Mouse (Mus musculus): ENCODE measurements at regions not wholly inside any gene's neighbourhood (a gene's known extent, or its start where the extent isn't known, plus 50 kb on each side); places are given as distances from the start of the nearest gene placed in this dataset.
"Not testable (repeated sequence)": the region's sequence is repeated elsewhere in the genome, so short reads cannot be mapped to it uniquely, and the experiment has no call there.

GRCm38 (mm10) chr1:4622408-4622807 lies 185.3 kb upstream of the Gm37988 start:
- Histone ChIP-seq H3K27ac (ENCODE audit: low read depth, low read length) (no peak overlapping the region), H3K9ac (replicated peaks; ENCODE audit: low read length, poor library complexity, severe bottlenecking) (no peak overlapping the region), H3K4me1 (ENCODE audit: insufficient read depth, low read length) (no peaks in the 10 kb centered on the region), H3K9me3 (ENCODE audit: low read length) (no peaks in the 10 kb centered on the region), H3K36me3 (ENCODE audit: insufficient read depth, low read length) (no peaks in the 10 kb centered on the region), H3K4me2 (ENCODE audit: low read depth, low read length, poor library complexity, severe bottlenecking) (no peak overlapping the region), H3K27me3 (ENCODE audit: insufficient read depth, low read length) (no peaks in the 10 kb centered on the region), H3K4me3 (ENCODE audit: low read depth, low read length) (no peak overlapping the region)
- 61% methylated on average over 5 of the region's 5 CpGs for WGBS
- no peak for ATAC-seq (ENCODE audit: low FRiP score)
- no peak for TF ChIP-seq CTCF (IDR thresholded peaks at IDR 0.05)
- DNase-seq (ENCODE audit: low spot score): no peak

- no peak overlapping the region for H3K4me3 ChIP-seq (ENCODE audit: low read depth, low read length)
- H3K27me3 ChIP-seq (ENCODE audit: insufficient read depth, low read length): no peaks in the 10 kb centered on the region
- H3K27ac ChIP-seq (ENCODE audit: low read depth, low read length): no peak overlapping the region
- no peaks in the 10 kb centered on the region for H3K36me3 ChIP-seq (ENCODE audit: insufficient read depth, low read length)
- WGBS: 79% methylated on average over 2 of the region's 2 CpGs
- no peaks in the 10 kb centered on the region for H3K4me1 ChIP-seq (ENCODE audit: insufficient read depth, low read length)
- no peak for TF ChIP-seq CTCF (IDR thresholded peaks at IDR 0.05)
- no peak for ATAC-seq (ENCODE audit: low FRiP score)
- H3K9me3 ChIP-seq (ENCODE audit: low read length): no peaks in the 10 kb centered on the region
- H3K4me2 ChIP-seq (ENCODE audit: low read depth, low read length, poor library complexity, severe bottlenecking): no peak overlapping the region
- no peak overlapping the region for H3K9ac ChIP-seq (replicated peaks; ENCODE audit: low read length, poor library complexity, severe bottlenecking)
- no peak for DNase-seq (ENCODE audit: low spot score)
Measured at GRCm38 (mm10) chr1:4623268-4623667, 184.4 kb upstream of the Gm37988 start.

GRCm38 (mm10) chr1:4653937-4654336 lies 153.8 kb upstream of the Gm37988 start:
- no peak overlapping the region for H3K4me3 ChIP-seq (ENCODE audit: low read depth, low read length)
- H3K4me2 ChIP-seq (ENCODE audit: low read depth, low read length, poor library complexity, severe bottlenecking): no peak overlapping the region
- DNase-seq (ENCODE audit: low spot score) (no peak), ATAC-seq (ENCODE audit: low FRiP score) (no peak)
- H3K4me1 ChIP-seq (ENCODE audit: insufficient read depth, low read length): no peaks in the 10 kb centered on the region
- TF ChIP-seq CTCF (IDR thresholded peaks at IDR 0.05): no peak
- H3K27me3 ChIP-seq (ENCODE audit: insufficient read depth, low read length): no peaks in the 10 kb centered on the region
- H3K9ac ChIP-seq (replicated peaks; ENCODE audit: low read length, poor library complexity, severe bottlenecking): no peak overlapping the region
- WGBS: 57% methylated on average over 7 of the region's 7 CpGs
- H3K36me3 ChIP-seq (ENCODE audit: insufficient read depth, low read length): no peaks in the 10 kb centered on the region
- no peaks in the 10 kb centered on the region for H3K9me3 ChIP-seq (ENCODE audit: low read length)
- no peak overlapping the region for H3K27ac ChIP-seq (ENCODE audit: low read depth, low read length)

- H3K4me3 ChIP-seq (ENCODE audit: low read depth, low read length): no peak overlapping the region
- H3K9me3 ChIP-seq (ENCODE audit: low read length): no peaks in the 10 kb centered on the region
- H3K27me3 ChIP-seq (ENCODE audit: insufficient read depth, low read length): no peaks in the 10 kb centered on the region
- no peak for TF ChIP-seq CTCF (IDR thresholded peaks at IDR 0.05)
- ATAC-seq (ENCODE audit: low FRiP score) (no peak), DNase-seq (ENCODE audit: low spot score) (no peak)
- no peaks in the 10 kb centered on the region for H3K36me3 ChIP-seq (ENCODE audit: insufficient read depth, low read length)
- no peak overlapping the region for H3K9ac ChIP-seq (replicated peaks; ENCODE audit: low read length, poor library complexity, severe bottlenecking)
- H3K4me2 ChIP-seq (ENCODE audit: low read depth, low read length, poor library complexity, severe bottlenecking): no peak overlapping the region
- no peaks in the 10 kb centered on the region for H3K4me1 ChIP-seq (ENCODE audit: insufficient read depth, low read length)
- no peak overlapping the region for H3K27ac ChIP-seq (ENCODE audit: low read depth, low read length)
Measured at GRCm38 (mm10) chr1:4655252-4655651, 152.4 kb upstream of the Gm37988 start.

- no peak for DNase-seq (ENCODE audit: low spot score)
- Histone ChIP-seq H3K9ac (replicated peaks; ENCODE audit: low read length, poor library complexity, severe bottlenecking) (no peak overlapping the region), H3K4me1 (ENCODE audit: insufficient read depth, low read length) (no peaks in the 10 kb centered on the region), H3K4me3 (ENCODE audit: low read depth, low read length) (no peak overlapping the region), H3K27ac (ENCODE audit: low read depth, low read length) (no peak overlapping the region), H3K27me3 (ENCODE audit: insufficient read depth, low read length) (no peaks in the 10 kb centered on the region), H3K4me2 (ENCODE audit: low read depth, low read length, poor library complexity, severe bottlenecking) (no peak overlapping the region), H3K36me3 (ENCODE audit: insufficient read depth, low read length) (no peaks in the 10 kb centered on the region), H3K9me3 (ENCODE audit: low read length) (no peaks in the 10 kb centered on the region)
- ATAC-seq (ENCODE audit: low FRiP score): no peak
- TF ChIP-seq CTCF (IDR thresholded peaks at IDR 0.05): no peak
- WGBS: 33% methylated on average over 5 of the region's 5 CpGs
Measured at GRCm38 (mm10) chr1:4656883-4657282, 150.8 kb upstream of the Gm37988 start.

- not testable (repeated sequence) for H3K9ac ChIP-seq (replicated peaks; ENCODE audit: low read length, poor library complexity, severe bottlenecking); DNase-seq (ENCODE audit: low spot score); H3K27ac ChIP-seq (ENCODE audit: low read depth, low read length); H3K4me1 ChIP-seq (ENCODE audit: insufficient read depth, low read length); H3K4me3 ChIP-seq (ENCODE audit: low read depth, low read length); H3K27me3 ChIP-seq (ENCODE audit: insufficient read depth, low read length); ATAC-seq (ENCODE audit: low FRiP score); H3K9me3 ChIP-seq (ENCODE audit: low read length); H3K4me2 ChIP-seq (ENCODE audit: low read depth, low read length, poor library complexity, severe bottlenecking); H3K36me3 ChIP-seq (ENCODE audit: insufficient read depth, low read length)
- WGBS: 75% methylated on average over 7 of the region's 7 CpGs
Measured at GRCm38 (mm10) chr1:4660081-4660480, 147.6 kb upstream of the Gm37988 start.

- H3K9ac ChIP-seq (replicated peaks; ENCODE audit: low read length, poor library complexity, severe bottlenecking); H3K4me1 ChIP-seq (ENCODE audit: insufficient read depth, low read length); H3K4me2 ChIP-seq (ENCODE audit: low read depth, low read length, poor library complexity, severe bottlenecking); H3K27me3 ChIP-seq (ENCODE audit: insufficient read depth, low read length); DNase-seq (ENCODE audit: low spot score); ATAC-seq (ENCODE audit: low FRiP score); H3K4me3 ChIP-seq (ENCODE audit: low read depth, low read length); H3K9me3 ChIP-seq (ENCODE audit: low read length); H3K36me3 ChIP-seq (ENCODE audit: insufficient read depth, low read length); H3K27ac ChIP-seq (ENCODE audit: low read depth, low read length): not testable (repeated sequence)
- 91% methylated on average over 5 of the region's 5 CpGs for WGBS
Measured at GRCm38 (mm10) chr1:4660616-4661015, 147.1 kb upstream of the Gm37988 start.

Measured in midbrain, postnatal 0 days (tissue).